Mouse (Mus musculus): ENCODE results near the gene Grm4.

The Grm4 gene

DNA sequence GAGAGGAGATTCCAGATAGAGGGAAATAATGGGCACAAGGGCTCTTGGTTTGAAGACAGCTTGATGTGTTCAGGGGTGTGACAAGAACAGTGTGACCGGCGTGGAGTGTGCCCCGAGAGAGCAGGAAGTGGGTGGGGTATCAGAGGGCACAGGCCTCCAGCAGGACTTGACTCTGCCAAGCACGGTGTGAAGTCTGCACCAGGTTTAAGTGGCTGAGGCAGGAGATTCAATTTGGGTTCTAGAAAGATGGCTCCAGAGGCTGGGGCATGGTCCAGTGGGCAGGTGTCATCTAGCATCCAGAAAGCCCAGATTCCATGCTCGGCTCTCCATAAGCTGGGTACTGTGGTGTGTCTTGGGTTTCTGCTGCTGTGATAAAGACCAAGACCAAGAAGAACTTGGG, 23.4 kb downstream of the Grm4 start:
- no peak for DNase-seq (ENCODE audit: low read depth in 1 of 2, low spot score in 2 of 2)

GRCm38 (mm10) chr17:27495008-27495540, 26.1 kb downstream of the Grm4 start:
- DNase-seq (ENCODE audit: low read depth in 1 of 2, low spot score in 2 of 2): no peak

DNA sequence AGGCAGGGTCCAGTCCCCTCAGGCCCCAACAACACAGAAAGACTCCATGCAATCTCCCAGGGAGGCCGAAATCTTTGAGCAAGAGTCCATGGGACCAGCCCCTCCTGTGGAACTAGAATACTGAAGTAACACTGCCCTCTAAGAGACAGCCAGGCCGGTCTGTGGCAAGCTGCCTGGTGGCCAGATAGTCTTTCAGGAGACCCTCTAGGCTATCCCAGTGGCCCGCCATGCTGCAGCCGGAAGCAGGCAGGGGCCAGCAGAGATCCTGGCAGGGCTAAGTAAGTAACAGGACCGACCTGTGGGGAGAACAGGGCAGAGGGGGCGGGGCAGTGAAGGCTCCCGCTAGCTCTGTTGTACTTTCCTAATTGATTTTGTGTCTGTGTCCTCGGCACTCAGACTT, 27.2 kb downstream of the Grm4 start:
- no peak for DNase-seq (ENCODE audit: low read depth in 1 of 2, low spot score in 2 of 2)

DNA sequence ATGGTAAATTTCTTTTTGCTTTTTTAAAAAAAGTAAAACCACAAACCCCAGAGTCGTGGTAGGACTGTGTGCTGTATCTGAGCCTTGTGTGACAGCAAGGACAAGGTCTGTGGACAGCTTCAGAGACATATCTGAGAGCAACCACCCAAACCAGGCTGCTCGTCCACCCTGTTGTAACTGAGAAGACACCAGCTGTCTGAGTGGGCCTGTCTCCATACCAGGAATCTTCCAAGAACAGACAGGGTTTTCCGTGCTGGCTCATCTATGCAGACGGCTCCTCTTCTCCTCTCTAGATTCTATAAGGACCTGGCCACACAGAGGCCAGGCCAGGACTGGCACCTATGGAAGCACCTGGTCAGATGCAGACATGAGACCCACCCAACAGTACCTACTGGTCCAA, 27.8 kb downstream of the Grm4 start:
- DNase-seq (ENCODE audit: low read depth in 1 of 2, low spot score in 2 of 2): no peak

DNA sequence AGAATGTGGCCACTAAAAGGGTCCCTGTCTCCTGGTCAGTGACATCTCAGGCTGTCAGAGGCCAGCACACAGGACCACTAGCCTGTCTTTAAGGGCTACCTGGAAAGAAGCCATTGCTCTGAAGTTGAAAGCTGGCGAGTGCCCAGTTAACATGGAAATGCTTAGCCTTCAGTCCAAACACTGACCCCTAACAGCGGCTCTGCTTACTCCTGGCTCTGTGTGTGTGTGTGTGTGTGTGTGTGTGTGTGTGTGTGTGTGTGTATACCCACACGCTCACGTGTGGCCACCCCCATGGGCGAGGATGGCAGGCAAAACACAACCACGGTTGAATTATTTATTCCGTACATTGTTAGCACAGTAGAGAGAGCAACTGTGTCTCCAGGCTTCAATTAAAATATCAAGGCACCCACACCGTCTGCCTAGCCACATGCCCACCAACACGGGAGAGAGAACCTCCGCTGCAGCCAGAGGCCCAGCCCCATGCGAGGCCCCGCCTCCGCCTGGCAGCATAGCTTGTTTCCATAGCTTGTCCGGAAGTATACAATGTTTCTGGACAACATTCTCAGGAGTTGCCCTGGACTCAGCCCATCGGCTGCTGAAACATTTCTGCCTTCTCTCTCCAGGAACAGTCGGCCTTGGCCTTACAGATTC, 32.9 kb downstream of the Grm4 start:
- no peak for DNase-seq (ENCODE audit: low read depth in 1 of 2, low spot score in 2 of 2)

DNA sequence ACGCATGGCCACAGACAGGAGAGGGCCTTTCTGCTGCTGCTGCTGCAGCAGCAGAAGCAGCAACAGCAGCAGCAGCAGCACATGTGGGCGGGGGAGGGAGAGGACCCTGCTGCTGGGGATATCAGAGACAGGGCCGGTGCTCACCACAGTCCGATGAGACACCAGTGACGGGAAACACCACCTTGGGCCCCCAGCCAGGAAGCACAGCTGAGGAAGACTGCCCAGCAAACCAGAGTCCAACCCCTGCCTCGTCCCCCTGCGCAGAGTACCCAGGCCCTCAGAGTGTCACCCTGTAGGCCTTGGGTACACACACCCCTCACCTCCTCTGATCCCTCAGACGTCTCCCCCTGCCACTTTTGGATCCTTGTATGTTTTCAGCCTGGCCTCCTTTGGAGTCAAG, 35.3 kb downstream of the Grm4 start:
- DNase-seq (ENCODE audit: low read depth in 1 of 2, low spot score in 2 of 2): no peak

DNA sequence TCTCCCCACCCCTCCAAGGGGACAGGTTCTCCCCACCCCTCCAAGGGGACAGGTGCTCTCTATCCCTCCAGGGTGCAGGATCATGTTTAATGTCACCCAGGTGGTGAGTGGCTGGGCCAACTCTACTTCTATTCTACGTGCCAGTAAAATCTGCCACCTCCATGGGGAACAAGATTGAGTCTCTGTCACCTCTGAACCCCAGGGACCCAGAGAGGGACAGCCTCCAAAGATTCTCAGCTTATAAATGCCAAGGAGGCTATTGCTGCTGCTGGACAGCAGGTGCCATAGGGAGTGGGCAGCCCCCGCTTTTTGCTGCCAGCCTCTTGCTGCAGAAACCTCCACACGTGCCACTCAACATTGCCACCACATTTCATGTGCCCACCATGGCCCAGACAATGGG, 37.6 kb downstream of the Grm4 start:
- DNase-seq (ENCODE audit: low read depth in 1 of 2, low spot score in 2 of 2): no peak

DNA sequence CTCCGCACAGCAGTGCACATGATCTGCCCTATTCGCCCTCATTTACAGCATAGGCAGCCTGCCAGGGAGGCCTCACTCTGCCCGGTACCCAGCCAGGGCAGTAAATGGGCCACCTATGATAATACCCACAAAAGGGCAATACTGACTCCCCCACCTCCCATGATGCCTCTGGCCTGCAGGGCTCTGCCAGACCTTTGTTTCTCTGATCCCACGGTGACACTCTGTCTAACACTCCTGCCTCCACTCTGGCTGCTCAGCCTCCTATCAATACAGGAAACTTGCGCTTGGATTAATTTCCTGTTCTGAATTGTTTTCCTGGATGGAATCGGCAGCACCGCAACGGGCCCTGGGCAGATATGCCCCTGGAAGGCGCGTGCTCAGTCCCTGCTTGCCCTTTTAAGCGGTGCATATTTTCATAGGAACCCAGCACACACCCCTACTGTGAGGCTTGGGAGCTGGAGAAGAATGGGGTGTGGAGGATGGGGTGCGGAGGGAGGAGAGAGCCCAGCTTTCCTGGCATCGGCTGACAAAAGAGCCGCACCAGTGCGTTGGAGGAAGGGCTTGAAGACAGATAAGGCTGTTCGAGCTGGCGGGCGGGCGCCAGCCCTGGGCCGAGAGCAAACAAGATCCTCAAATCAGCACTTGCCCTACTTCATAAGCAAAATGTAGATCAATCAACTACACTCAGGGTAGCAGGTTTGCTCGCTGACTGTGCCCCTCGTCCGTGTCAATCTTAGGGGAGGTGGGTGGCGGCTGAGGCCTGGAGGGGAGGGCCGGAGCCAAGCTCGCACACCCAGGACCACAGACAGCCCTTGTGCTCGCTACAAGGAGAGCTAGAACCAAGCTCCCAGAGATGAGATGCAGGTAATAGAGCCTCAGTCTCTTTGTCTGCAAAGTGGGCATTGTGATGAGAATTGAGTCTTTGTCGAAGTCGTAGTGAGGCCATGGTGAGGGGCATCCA, 40.8 kb downstream of the Grm4 start:
- no peak for DNase-seq (ENCODE audit: low read depth in 1 of 2, low spot score in 2 of 2)

GRCm38 (mm10) chr17:27475650-27476049, 45.6 kb downstream of the Grm4 start:
- no peak for DNase-seq (ENCODE audit: low read depth in 1 of 2, low spot score in 2 of 2)

DNA sequence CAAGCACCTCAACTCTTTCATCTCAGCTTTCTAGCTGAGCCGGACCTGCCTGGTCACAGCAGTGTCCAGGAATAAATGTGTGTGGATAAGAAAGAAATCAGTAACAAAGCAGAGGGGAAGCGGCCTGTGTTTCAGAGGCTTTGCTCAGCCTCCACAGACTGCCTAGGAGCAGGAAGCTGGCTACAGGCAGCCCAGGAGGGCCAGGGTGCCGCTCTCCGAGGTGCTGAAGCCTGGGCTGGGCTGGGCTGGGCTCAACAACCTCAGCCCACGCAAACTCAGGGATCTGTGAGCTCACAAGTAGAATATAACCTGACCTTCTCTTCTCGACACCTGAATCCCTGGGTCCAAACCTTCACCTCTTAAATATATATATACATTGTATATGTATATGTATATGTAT, 54.6 kb downstream of the Grm4 start:
- DNase-seq (ENCODE audit: low read depth in 1 of 2, low spot score in 2 of 2): no peak

DNA sequence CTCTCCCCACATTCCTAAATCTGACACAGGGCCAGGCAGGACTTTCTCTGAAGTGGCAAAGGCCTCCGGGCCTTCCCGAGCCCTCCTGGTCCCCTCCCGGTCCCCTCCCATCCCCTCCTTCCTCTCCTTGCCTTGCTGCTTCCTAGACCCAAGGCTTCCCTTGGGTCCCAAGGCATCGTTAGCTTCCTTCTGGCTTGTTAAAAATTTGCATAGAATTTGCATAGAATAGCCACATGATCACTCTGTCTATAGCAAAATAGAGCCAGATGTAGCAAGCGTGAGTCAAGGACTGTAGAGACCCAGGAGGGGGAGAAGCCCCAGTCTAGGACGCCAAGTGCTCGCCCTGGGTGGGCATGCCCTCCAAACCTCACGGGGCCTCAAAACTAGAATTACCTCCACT, 55.3 kb downstream of the Grm4 start:
- DNase-seq (ENCODE audit: low read depth in 1 of 2, low spot score in 2 of 2): no peak

DNA sequence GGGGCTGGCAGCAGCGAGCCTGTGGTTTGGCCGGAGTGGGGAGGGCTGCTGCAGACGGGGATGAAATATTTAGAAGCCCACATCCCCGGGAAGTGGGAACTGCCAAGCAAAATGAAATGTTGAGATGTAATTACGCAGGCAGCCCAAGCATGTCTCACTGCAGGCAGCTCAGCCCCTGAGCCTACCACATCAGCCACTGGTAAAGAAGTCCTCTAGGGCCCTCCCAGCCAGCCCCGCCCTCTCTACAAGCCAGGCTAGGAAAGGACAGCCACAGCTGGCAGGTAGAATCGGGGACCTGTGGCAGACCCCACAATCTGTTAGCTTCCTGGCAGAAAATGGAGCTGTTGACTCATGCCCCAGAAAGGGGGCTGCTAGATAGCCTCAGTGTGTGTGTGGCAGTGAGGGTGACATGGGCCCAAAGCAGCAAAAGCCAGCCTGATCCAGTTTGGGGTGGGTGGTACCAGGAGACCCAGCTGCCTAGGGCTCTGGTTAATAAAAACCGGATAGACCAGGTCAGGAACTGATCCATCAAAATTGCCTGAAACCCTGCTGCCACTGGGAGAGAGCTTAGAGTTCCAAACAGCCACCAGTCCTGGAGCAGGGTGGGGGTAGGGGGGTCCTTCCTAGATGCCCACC, 56.8 kb downstream of the Grm4 start:
- no peak for DNase-seq (ENCODE audit: low read depth in 1 of 2, low spot score in 2 of 2)

- no peak for DNase-seq (ENCODE audit: low read depth in 1 of 2, low spot score in 2 of 2)
These were observed 61.2 kb downstream of the Grm4 start for GRCm38 (mm10) chr17:27459979-27460378.

DNA sequence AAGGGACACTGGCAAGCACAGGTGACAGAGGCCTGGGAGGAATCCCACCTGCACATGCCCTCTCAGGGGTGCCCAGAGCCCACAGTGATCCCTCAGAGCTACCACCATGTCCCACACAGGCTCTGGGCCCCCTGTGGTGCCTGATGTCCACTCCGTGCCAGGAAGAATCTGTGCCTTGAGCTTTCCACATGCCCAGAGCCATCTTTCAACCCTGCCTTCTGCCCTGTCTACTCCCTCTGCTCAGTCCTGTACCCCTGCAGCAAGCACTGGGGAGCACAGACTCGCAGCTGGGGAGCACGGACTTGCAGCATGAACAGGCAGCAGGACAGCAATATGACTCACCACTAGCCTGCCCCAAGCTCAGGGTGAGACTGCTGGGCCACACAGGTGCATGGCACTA, 62.0 kb downstream of the Grm4 start:
- no peak for DNase-seq (ENCODE audit: low read depth in 1 of 2, low spot score in 2 of 2)

- DNase-seq (ENCODE audit: low read depth in 1 of 2, low spot score in 2 of 2): no peak
These were observed 63.2 kb downstream of the Grm4 start for GRCm38 (mm10) chr17:27457863-27458494.

GRCm38 (mm10) chr17:27457038-27457577, 64.1 kb downstream of the Grm4 start:
- DNase-seq (ENCODE audit: low read depth in 1 of 2, low spot score in 2 of 2): no peak

- DNase-seq (ENCODE audit: low read depth in 1 of 2, low spot score in 2 of 2): no peak
These were observed 64.8 kb downstream of the Grm4 start for GRCm38 (mm10) chr17:27456364-27456763.

DNA sequence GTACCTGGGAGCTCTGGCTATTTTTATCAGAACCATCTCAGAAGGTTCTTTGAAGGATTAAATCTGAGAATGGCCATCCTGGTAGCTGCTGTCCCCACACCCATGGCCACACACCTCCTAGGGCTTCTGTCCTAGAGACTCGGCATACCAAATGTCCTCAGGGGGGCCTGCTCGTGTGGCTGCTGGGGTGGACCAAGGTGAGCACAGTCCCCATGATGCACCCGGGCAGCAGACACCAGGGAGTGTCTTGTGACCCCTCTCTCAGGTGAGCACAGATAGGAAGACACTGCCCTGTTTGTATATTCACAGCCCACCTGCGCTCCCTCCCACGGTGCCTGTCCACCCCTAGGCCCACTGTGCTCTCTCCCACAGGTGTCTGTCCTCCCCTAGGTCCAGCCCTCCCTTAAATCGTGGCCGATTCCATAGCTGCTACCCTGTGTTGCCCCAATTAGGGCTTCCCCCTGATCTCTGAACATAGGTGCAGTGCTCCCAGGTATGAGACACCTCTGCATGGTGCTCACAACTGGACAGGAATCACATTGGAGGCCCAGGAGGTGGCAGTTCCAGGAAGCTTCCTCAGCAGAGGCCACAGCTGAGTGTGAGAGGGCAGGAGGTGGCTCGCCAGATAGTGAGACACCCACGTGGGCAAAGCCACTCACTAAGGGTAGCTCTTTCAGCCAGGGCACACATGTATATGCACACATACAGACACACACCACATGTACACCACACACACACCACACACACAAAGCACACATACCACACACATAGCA, 66.0 kb downstream of the Grm4 start:
- DNase-seq (ENCODE audit: low read depth in 1 of 2, low spot score in 2 of 2): no peak

GRCm38 (mm10) chr17:27454396-27454795, 66.8 kb downstream of the Grm4 start:
- no peak for DNase-seq (ENCODE audit: low read depth in 1 of 2, low spot score in 2 of 2)

DNA sequence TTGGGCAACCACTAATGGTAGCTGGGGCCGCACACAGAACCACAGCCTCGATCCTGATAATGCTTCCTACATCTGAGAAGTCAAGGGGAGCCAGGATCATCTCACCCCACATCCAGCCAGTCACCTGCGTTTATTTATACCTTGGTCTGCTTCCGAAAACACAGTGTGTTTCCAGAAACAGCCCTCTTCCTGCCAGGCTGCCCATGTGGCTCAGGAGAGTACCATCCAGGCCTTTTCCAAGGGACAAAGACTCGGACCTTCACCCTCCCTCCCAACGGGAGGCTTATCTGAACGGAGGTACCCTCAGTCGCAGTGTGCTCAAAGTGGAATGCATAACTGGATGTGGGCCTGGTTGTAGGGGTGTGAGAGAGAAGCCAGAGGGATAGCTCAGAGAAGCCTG, 68.2 kb downstream of the Grm4 start:
- DNase-seq (ENCODE audit: low read depth in 1 of 2, low spot score in 2 of 2): no peak

Data from monocyte, adult 2 months (primary cell).